Mouse (Mus musculus): ENCODE measurements around the gene Gnptab.

- TF ChIP-seq POLR2A (IDR thresholded peaks at IDR 0.05; ENCODE audit: extremely low read depth, insufficient read depth, low read length) (no peak), CTCF (IDR thresholded peaks at IDR 0.05; ENCODE audit: low read depth, low read length) (no peak)
These were observed 1.1 kb downstream of the Gnptab start for GRCm38 (mm10) chr10:88380002-88380401.
